Mouse (Mus musculus): ENCODE measurements at regions not wholly inside any gene's neighbourhood (a gene's known extent, or its start where the extent isn't known, plus 50 kb on each side); places are given as distances from the start of the nearest gene placed in this dataset.

GRCm38 (mm10) chr8:103859130-103859529 lies 242.3 kb upstream of the Cdh5 start:
- TF ChIP-seq CTCF (IDR thresholded peaks at IDR 0.05; ENCODE audit: borderline replicate concordance, insufficient read depth, low read length) (no peak), POLR2A (IDR thresholded peaks at IDR 0.05; ENCODE audit: low read depth, low read length) (no peak)
